Mouse (Mus musculus) kidney, adult 11 months (tissue): ENCODE measurements around the gene Ttc5.
"Not testable (repeated sequence)": the region's sequence is repeated elsewhere in the genome, so short reads cannot be mapped to it uniquely, and the experiment has no call there.

Experiments
- DNase-seq: peaks from one replicate; pipeline ENCODE4 v3.0.0; 2022

Ttc5 gene

DNA sequence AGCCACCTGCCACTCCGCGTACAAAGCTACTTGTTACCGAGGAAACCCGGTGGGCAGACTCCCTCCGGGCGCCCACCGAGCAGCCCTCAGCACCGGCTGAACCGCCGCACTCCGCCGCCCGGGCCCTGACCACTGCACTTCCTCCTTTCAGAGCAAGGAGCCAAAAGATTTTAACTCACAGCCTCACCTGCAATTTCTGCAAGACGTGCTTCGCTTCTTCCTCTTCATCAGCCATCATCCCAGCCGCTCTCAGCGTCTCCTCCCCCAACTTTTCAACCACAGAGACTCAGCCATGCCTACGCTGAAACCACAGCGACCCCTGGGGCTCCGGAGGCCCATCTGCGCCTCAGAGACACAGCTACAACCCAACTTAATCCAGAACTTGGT is at the start of gene Ttc5:
Ttc5 (minus strand) TSS at position 269 of the 387 bp plus-strand sequence.
- DNase-seq: peak; percentile 83

DNA sequence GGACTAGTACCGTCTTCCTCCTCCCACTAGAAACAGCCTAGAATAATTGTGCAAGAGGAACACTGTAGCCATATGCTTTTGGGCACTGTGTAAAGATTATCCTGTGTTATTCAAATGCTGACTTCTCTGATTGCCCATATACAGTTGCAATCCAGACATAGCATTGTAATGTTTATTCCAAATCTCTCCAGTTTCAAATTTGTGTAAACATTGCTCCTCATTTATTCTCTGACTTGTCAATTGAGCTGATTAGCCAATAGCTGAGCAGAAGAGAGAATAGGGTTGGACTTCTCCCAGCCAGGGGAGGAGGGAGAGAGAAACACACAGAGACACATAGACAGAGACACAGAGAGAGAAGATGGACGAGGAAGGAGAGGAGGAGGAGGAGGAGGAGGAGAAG is 49.1 kb upstream of the Ttc5 start:
- DNase-seq: no peak

- no peak for DNase-seq
These were observed 48.6 kb upstream of the Ttc5 start for GRCm38 (mm10) chr14:50833964-50834363.

DNA sequence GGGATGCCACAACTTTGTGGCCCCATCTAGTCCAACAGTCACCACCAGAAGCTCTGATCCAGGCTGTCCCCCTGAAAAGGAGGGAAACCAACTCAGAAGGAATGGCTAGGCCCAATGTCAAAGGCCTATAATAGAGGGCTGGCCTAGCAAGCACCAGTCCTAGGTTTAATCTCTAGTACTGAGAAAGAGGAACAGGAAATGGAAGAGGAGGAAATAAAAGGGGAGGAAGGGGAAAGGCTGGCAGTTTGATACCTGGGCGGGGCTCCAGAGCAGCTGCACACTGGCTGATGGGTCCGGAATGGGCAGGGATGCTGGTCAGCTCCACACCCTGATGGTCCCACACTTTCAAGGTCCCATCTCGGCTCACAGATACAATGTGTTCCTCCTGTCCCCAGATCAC is 44.6 kb upstream of the Ttc5 start:
- no peak for DNase-seq

DNA sequence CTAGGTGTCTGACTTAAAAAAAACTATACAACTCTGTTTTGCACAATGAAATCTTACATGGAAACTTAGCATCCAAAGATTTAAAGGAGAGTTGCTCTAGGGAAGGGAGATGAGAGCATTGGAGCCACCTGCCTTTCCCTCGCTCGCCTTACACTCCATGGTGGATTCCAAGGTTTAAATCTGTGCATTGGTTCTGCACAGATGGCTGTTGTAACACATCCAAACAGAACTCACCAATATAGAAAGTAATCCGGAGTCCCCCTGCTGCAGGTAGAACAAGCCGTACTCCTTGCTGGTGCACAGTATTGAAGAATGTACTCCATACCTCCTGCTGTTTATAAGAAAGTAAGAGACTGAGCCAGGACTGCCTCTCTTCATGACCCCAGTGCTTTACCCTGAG is 41.3 kb upstream of the Ttc5 start:
- DNase-seq: no peak

DNA sequence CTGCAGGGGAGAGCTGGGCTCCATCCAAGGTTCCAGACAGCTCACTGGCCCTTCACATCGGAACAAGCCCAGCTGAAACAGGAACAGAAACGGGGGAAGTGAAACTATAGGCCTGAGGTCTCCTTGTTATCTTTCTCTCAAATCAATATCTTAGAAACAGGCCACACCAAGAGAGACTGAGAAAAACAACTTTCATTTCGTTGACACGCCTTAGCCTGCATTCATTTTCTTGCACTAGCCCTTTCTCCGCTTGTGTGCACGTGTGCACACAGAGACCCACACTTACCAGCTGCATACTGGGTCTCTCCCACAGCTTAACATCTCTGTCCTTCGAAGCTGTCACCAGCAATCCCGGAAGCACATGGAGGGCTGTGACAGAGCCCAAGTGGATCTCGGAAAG is 38.9 kb upstream of the Ttc5 start:
- DNase-seq: no peak

DNA sequence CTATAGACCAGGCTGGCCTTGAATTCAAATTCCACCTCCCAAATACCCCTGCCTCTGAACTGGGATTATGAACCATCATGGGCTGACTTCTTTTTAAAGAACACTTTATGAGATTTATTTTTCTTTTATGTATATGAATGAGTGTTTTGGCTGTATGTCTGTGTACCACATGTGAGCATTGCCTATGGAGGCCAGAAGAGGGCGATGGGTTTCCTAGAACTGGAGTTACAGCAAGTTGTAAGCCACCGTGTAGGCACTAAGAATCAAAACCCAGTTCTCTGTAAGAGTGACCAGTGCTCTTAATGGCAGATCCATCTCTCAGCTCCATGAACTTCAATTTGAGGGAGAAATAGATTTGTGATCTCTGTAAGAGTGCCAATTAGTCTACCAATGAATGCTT is 37.9 kb upstream of the Ttc5 start:
- DNase-seq: no peak

- no peak for DNase-seq
These were observed 27.7 kb upstream of the Ttc5 start for GRCm38 (mm10) chr14:50813060-50813459.

DNA sequence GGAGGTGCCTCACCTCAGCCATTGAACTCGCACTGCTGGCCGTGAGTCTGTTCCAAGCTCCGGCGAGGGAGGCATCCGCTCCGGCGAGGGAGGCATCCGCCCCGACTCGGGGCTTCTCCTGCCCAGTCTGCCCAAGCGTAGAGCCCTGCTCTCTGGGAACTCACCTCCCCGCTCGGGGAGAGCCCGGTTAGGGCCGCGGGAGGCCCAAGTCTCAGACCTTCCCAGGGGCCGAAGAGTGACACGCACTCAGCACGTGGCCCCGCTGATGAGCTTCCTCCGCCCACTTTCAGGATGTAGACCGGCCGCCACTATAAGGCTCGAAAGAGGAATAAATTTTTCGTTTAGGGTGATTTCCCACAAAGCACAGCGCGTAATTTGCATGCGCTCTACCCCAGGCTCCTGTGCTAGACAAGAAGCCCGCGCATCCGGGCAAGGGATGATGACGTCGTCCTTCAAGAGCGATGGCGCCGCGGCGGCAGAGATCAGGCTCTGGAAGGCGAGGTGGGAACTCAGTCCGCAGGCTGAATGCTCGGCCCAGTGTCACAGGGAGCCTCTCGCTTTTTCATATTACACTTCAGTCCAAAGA is 22.3 kb upstream of the Ttc5 start, which contains the start of the genes Ccnb1ip1 and Parp2:
Ccnb1ip1 (minus strand) TSS at position 246 of the 586 bp plus-strand sequence.
Parp2 (plus strand) TSS at position 355 of the 586 bp plus-strand sequence.
- peak; percentile 98 for DNase-seq

- DNase-seq: not testable (repeated sequence)
These were observed 21.1 kb upstream of the Ttc5 start for GRCm38 (mm10) chr14:50806469-50806868.

- DNase-seq: no peak
These were observed 19.4 kb upstream of the Ttc5 start for GRCm38 (mm10) chr14:50804683-50805082.

GRCm38 (mm10) chr14:50802843-50803562 is 17.7 kb upstream of the Ttc5 start:
- no peak for DNase-seq

DNA sequence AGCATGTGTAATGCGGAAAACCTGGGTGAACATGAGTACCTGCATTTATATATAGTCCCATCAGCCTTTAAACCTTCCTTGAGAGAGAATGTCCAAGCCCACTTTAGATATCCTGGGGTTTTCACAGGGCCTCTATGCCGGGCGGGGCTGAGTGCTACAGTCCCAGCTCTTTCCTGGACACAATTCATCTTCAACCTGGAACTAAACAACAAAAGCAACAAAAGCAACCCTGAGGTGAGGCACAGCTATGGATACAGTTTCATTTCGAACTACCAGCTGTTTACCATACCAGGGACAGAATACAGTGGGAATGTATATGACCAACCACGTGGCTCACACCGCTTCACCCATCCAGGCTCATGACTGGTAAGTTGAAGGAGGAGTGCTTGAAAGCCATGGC is 17.1 kb upstream of the Ttc5 start:
- DNase-seq: no peak

- DNase-seq: peak; percentile 15
These were observed 14.4 kb upstream of the Ttc5 start for GRCm38 (mm10) chr14:50799502-50800259.

DNA sequence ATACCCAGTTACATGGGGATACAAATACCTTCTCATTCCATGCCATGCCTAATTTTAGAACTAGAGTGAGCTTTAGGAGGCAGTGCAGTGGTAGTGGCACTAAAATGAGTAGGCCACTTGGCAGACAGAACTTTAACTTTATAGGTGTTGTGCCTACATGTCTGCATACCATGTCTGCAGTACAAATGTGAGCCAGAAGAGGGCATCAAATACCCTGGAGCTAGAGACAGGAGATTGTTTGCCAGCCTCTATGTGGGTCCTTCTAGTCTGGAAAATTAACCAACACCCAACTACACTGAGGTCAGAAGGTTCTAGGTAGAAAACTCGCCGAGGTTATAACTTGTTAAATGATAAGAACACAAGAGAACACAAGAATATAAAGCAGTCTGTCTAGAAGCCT is 13.2 kb upstream of the Ttc5 start:
- no peak for DNase-seq

DNA sequence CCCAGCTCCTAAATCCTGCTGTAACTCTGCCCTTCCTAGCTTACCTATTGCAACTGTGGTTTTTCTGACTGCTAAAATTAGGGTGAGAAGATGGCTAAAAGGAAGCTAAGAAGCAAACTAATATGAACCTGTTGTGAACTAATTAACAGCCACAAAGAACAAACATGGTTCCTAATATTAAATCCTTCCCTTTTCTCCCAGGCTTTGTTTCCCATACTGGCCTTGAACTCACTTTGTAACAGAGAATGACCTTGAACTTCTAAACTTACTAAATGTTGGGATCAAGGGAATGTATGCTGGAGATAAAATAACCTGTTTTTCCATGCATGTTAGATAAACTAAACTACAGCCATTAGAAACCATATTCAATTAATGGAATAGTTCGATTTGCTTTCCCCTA is 11.1 kb upstream of the Ttc5 start:
- no peak for DNase-seq

- no peak for DNase-seq
These were observed 10.6 kb upstream of the Ttc5 start for GRCm38 (mm10) chr14:50795965-50796364.

DNA sequence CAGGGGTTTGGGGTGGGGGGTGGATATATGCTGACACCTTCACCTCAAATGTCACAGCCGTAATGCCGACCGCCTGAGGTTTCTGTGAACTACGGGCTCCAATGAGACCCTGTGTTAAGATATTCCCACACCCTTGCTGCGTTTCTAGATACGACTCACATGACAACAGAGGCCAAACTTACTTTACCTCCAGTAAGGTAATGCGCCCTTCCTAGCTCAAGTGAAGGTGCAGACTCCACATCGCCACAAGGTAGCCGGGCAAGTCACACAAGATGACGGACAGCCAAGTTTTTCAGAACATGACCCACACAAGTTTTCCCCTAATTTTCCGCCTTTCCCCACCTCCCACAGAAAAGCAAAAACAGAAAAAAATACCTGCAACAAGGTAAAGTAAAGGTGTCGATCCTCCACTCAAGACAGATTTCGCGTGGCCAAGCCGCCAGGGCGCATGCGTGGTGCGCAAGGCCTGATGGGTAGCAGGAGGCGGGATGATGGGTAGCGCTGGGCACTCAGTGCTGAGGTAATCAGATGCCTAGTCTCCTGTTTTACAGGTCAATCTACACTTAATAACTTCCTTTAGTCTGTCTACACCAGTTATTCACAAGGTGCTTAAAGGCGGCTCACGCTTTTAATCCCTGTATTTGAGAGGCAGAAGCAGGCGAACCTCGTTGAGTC is 10.1 kb upstream of the Ttc5 start:
- no peak for DNase-seq

DNA sequence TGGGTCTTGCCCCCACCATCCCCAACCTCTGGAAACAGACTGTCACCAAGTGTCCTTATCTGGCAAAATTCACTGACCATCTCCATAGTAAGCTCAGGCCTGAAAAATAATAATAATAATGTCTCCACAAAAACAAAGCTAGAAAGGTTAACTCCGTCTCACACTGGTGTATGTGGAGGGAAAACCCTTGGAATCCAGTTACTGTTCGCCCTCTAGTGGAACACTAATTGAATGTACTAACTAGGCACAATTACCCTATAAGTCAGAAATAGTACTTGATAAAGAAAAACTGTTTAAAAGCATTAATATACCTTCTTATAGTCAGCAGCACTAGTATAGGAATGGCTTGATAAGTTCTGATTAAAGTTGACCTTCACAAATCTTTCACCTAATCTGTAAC is 2.8 kb upstream of the Ttc5 start:
- DNase-seq: no peak

DNA sequence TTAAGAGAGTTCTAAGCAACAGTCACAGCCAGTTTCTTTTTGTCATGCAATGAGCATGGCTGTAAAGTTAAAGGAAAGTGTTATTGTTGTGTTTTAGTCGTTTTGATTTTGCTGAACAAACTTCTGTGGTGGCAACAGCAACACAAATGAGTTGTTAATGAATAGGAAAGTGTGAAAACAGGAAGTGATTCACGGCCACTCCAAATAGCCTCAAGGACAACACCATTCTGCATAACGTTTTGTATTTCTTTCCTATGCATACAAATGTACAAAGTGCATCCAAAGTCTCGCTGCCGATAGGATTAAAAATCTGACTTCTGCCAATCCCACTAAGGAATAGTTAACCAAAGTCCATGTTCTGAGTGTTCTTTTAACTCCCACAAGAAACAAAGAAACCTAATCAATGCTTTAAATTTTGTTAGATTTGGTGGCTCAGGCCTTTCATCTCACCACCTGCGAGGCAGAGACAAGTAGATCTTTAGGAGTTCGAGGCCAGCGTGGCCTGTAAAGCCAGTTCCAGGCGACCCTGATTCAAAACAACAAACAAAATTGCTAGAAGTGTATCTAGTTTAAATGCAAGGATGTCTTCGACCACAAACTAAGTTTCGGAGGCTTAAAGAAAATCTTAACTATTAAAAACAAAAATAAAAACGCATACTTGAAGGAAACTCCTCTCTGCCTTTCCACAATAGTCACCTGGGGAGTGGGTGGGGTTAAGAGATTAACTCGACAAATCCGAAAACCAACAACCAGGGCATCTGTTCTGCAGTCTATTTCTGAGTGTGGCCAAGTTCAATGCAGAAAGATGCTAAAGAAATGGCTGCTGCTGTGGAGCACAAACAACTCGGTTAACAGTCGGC is 698 bp downstream of the Ttc5 start:
- no peak for DNase-seq

DNA sequence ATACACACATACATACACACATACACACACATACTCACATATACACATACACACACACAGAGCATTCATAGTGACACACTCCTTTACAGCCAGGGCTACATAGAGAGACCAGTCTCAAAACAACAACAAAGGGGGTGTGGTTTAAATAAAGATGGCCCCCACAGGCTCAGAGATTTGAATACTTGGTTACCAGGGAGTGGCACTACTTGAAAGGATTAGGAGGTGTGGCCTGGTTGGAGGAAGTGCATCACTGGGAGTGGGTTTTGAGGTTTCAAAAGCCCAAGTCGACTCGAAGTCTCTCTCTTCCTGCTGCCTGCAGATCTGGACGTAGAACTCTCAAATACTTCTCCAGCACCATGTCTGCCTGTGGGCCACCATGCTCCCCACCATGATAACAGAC is 3.2 kb downstream of the Ttc5 start:
- no peak for DNase-seq

DNA sequence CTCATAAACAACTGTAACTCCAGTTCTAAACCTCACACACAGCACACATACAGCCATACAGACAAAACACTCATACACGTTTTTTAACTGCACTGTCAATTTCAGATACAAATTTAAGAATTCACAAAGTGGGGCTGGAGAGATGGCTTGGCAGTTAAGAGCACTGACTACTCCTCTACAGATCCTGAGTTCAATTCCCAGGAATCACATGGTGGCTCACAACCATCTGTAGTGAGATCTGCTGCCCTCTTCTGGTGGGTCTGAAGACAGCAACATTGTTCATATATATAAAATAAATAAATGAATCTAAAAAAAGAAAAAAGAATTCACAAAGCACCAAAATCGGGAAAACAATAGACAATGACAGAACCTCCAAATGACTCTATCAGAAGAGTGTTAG is 14.0 kb downstream of the Ttc5 start:
- DNase-seq: no peak
